11 mouse cellular contexts compared by ENCODE assay signal in genomic region chr1:176934043-176934762, GRCm38 (mm10).
DNase-seq lines count a peak whose midpoint lies in the region; ATAC-seq lines count a peak whose summit lies in the region.
"Had no signal": no experiment of that assay in that cellular context is flagged by ENCODE, and none has a peak within 500 bp of the region (broad histone marks: within the 10 kb centered on the region; RNA-seq: fewer than 3 reads in every experiment).

No protein-coding gene starts in this region.

- peaks cover 19% of the 10 kb centered on the region for H3K4me1 ChIP-seq in midbrain, embryonic 13.5 days (replicated peaks)
- H3K4me1 ChIP-seq in midbrain, embryonic 14.5 days (ENCODE audit: control insufficient read depth, insufficient read depth, low read length) = peaks cover 15% of the 10 kb centered on the region
- peaks cover 7% of the 10 kb centered on the region for H3K4me1 ChIP-seq in embryonic facial prominence, embryonic 14.5 days (ENCODE audit: control insufficient read depth, insufficient read depth, low read length)
- H3K4me1 ChIP-seq in kidney, embryonic 14.5 days (ENCODE audit: control insufficient read depth, insufficient read depth, low read length) = no peaks in the 10 kb centered on the region
- H3K4me1 ChIP-seq: heart, embryonic 15.5 days had no signal

- 0 out of 2 replicates have a peak, but pooled peaks have one; percentile 45 for ATAC-seq in midbrain, embryonic 13.5 days
- no peak for ATAC-seq in midbrain, embryonic 14.5 days (ENCODE audit: low FRiP score, low TSS enrichment)
- peak; percentile 55; the same call in 1 of the 2 replicates for ATAC-seq in embryonic facial prominence, embryonic 14.5 days (ENCODE audit: low read depth)
- ATAC-seq in megakaryocyte progenitor cell, adult 5-6 weeks (replicated peaks; ENCODE audit: poor library complexity) = peak; percentile 40
- ATAC-seq in kidney, embryonic 14.5 days (ENCODE audit: low FRiP score, low TSS enrichment) = no peak

- no peaks in the 10 kb centered on the region for H3K27me3 ChIP-seq in midbrain, embryonic 13.5 days
- H3K27me3 ChIP-seq in midbrain, embryonic 14.5 days (ENCODE audit: control insufficient read depth, insufficient read depth, low read length) = no peaks in the 10 kb centered on the region
- H3K27me3 ChIP-seq in embryonic facial prominence, embryonic 14.5 days (replicated peaks; ENCODE audit: control insufficient read depth, insufficient read depth, low read length) = no peaks in the 10 kb centered on the region
- H3K27me3 ChIP-seq in kidney, embryonic 14.5 days (ENCODE audit: control insufficient read depth, insufficient read depth, low read length) = no peaks in the 10 kb centered on the region
- H3K27me3 ChIP-seq: heart, embryonic 15.5 days had no signal

- 72% methylated on average over 13 of the region's 13 CpGs for WGBS in midbrain, embryonic 13.5 days
- WGBS in midbrain, embryonic 14.5 days = 66% methylated on average over 13 of the region's 13 CpGs
- WGBS in embryonic facial prominence, embryonic 14.5 days = 42% methylated on average over 13 of the region's 13 CpGs
- WGBS in kidney, embryonic 14.5 days = 69% methylated on average over 13 of the region's 13 CpGs

- no peak for DNase-seq in midbrain, embryonic 14.5 days
- peak; percentile 55 to 66 for DNase-seq in cerebellum, adult 18-20 months
- DNase-seq in embryonic facial prominence, embryonic 14.5 days (ENCODE audit: low spot score) = no peak
- DNase-seq in frontal cortex, postnatal 25 days (ENCODE audit: low spot score in 2 of 2) = no peak
- DNase-seq: kidney, adult 11 months had no signal

- no peak overlapping the region for H3K4me3 ChIP-seq in midbrain, embryonic 13.5 days (replicated peaks)
- no peak overlapping the region for H3K4me3 ChIP-seq in midbrain, embryonic 14.5 days (replicated peaks; ENCODE audit: low read depth, low read length)
- H3K4me3 ChIP-seq in embryonic facial prominence, embryonic 14.5 days (ENCODE audit: low read depth, low read length) = no peak overlapping the region
- no peak overlapping the region for H3K4me3 ChIP-seq in kidney, embryonic 14.5 days (ENCODE audit: low read length)
- H3K4me3 ChIP-seq: heart, embryonic 15.5 days had no signal

- no peaks in the 10 kb centered on the region for H3K36me3 ChIP-seq in midbrain, embryonic 13.5 days
- H3K36me3 ChIP-seq in midbrain, embryonic 14.5 days (ENCODE audit: control insufficient read depth, insufficient read depth, low read length) = no peaks in the 10 kb centered on the region
- no peaks in the 10 kb centered on the region for H3K36me3 ChIP-seq in embryonic facial prominence, embryonic 14.5 days (ENCODE audit: control insufficient read depth, insufficient read depth, low read length)
- H3K36me3 ChIP-seq in kidney, embryonic 14.5 days (ENCODE audit: control insufficient read depth, insufficient read depth, low read length) = no peaks in the 10 kb centered on the region
- H3K36me3 ChIP-seq: heart, embryonic 15.5 days had no signal

- no peak overlapping the region for H3K9ac ChIP-seq in midbrain, embryonic 13.5 days (replicated peaks)
- no peak overlapping the region for H3K9ac ChIP-seq in midbrain, embryonic 14.5 days (replicated peaks; ENCODE audit: low read length)
- no peak overlapping the region for H3K9ac ChIP-seq in embryonic facial prominence, embryonic 14.5 days (ENCODE audit: low read depth, low read length)
- no peak overlapping the region for H3K9ac ChIP-seq in kidney, embryonic 14.5 days (ENCODE audit: low read depth, low read length)
- H3K9ac ChIP-seq: heart, embryonic 15.5 days had no signal

- no peak overlapping the region for H3K4me2 ChIP-seq in midbrain, embryonic 13.5 days (replicated peaks)
- H3K4me2 ChIP-seq in midbrain, embryonic 14.5 days (ENCODE audit: low read length) = no peak overlapping the region
- H3K4me2 ChIP-seq in embryonic facial prominence, embryonic 14.5 days (ENCODE audit: low read depth, low read length) = no peak overlapping the region
- H3K4me2 ChIP-seq in kidney, embryonic 14.5 days (replicated peaks; ENCODE audit: low read depth, low read length) = no peak overlapping the region
- H3K4me2 ChIP-seq: heart, embryonic 15.5 days; liver, embryonic 11.5 days had no signal

- H3K27ac ChIP-seq in midbrain, embryonic 13.5 days = no peak overlapping the region
- H3K27ac ChIP-seq in midbrain, embryonic 14.5 days (replicated peaks; ENCODE audit: low read depth, low read length) = no peak overlapping the region
- H3K27ac ChIP-seq in embryonic facial prominence, embryonic 14.5 days (replicated peaks; ENCODE audit: low read depth, low read length) = peak overlapping the region; percentile 11; the same call in 1 of the 2 replicates
- H3K27ac ChIP-seq in kidney, embryonic 14.5 days (ENCODE audit: low read depth, low read length) = no peak overlapping the region
- H3K27ac ChIP-seq: heart, embryonic 15.5 days; macrophage had no signal

- H3K9me3 ChIP-seq in midbrain, embryonic 13.5 days = no peaks in the 10 kb centered on the region
- H3K9me3 ChIP-seq in midbrain, embryonic 14.5 days (ENCODE audit: control insufficient read depth, low read length) = no peaks in the 10 kb centered on the region
- H3K9me3 ChIP-seq in embryonic facial prominence, embryonic 14.5 days (ENCODE audit: control insufficient read depth, low read length) = no peaks in the 10 kb centered on the region
- no peaks in the 10 kb centered on the region for H3K9me3 ChIP-seq in kidney, embryonic 14.5 days (ENCODE audit: control insufficient read depth, low read length)
- H3K9me3 ChIP-seq: heart, embryonic 15.5 days had no signal

Comparison
In these comparisons a context has a peak if more than half of its experiments do, and no peak if none do; other contexts are left out.
1. ATAC-seq: peak in midbrain, embryonic 13.5 days (single experiment), embryonic facial prominence, embryonic 14.5 days (single experiment) and megakaryocyte progenitor cell, adult 5-6 weeks (single experiment); none in midbrain, embryonic 14.5 days (single experiment) and kidney, embryonic 14.5 days (single experiment).
2. DNase-seq: peak in cerebellum, adult 18-20 months (2 of 2); none in midbrain, embryonic 14.5 days (single experiment), embryonic facial prominence, embryonic 14.5 days (single experiment) and frontal cortex, postnatal 25 days (0 of 2).